Mouse (Mus musculus) MEL (cell line): ENCODE results near the gene Mboat1. TPM values are rescaled to one million over a fixed set of nuclear protein-coding genes. Genes with fewer than 3 reads are reported as not detected.
A peak's percentile ranks its signal among the peaks of the same experiment; 100 is the strongest.

ENCODE experiments used
- DNase-seq: peaks from one replicate; pipeline ENCODE4 v3.0.0; 2011; ENCODE audit warnings: low read depth, low spot score
- H3K27ac ChIP-seq: 2 replicates; pipeline ENCODE4 v1.5.1; 2012; ENCODE audit warnings: low read depth, mild to moderate bottlenecking, control low read depth, low read length, moderate library complexity; ENCODE audit not compliant: control insufficient read depth
- H3K27me3 ChIP-seq, 2 experiments: fragments of 150-350 bp in 1 of 2; sonication (generic) in 1 of 2; 2 replicates each; pipeline ENCODE4 v1.6.1; 2012; ENCODE audit warnings: low read length in 2 of 2, mild to moderate bottlenecking in 2 of 2, improper control_type of control experiment in 1 of 2, moderate library complexity in 1 of 2; ENCODE audit not compliant: insufficient read depth in 2 of 2, control insufficient read depth in 1 of 2
- H3K36me3 ChIP-seq, 2 experiments: 2 replicates each; pipeline ENCODE4 v1.6.1; 2012 to 2014; ENCODE audit warnings: low read length in 2 of 2, improper control_type of control experiment in 1 of 2, inconsistent platforms in 1 of 2, mild to moderate bottlenecking in 1 of 2; ENCODE audit not compliant: insufficient read depth in 2 of 2, control insufficient read depth in 1 of 2
- H3K4me1 ChIP-seq, 2 experiments: fragments of 150-350 bp in 1 of 2; sonication (generic) in 1 of 2; 2 replicates each; pipeline ENCODE4 v1.6.1; 2012; ENCODE audit warnings: low read length in 2 of 2, improper control_type of control experiment in 1 of 2, mild to moderate bottlenecking in 1 of 2; ENCODE audit not compliant: insufficient read depth in 2 of 2, control insufficient read depth in 1 of 2
- H3K4me3 ChIP-seq, 2 experiments: fragments of 150-350 bp in 1 of 2; sonication (generic) in 1 of 2; 2 replicates each; pipeline ENCODE4 v1.5.1; 2012; ENCODE audit warnings: low read depth in 2 of 2, low read length in 2 of 2, mild to moderate bottlenecking in 2 of 2, moderate library complexity in 2 of 2, control low read depth in 1 of 2, improper control_type of control experiment in 1 of 2; ENCODE audit not compliant: control insufficient read depth in 1 of 2, insufficient read depth in 1 of 2
- H3K79me2 ChIP-seq: 2 replicates; pipeline ENCODE4 v1.6.1; 2012; ENCODE audit warnings: mild to moderate bottlenecking, low read length, moderate library complexity; ENCODE audit not compliant: control insufficient read depth, poor library complexity, insufficient read depth
- H3K9ac ChIP-seq: 2 replicates; pipeline ENCODE4 v1.6.1; 2012; ENCODE audit warnings: low read depth, mild to moderate bottlenecking, control low read depth, low read length, moderate library complexity; ENCODE audit not compliant: control insufficient read depth, poor library complexity, severe bottlenecking
- H3K9me3 ChIP-seq: fragments of 150-350 bp; sonication (generic); replicated peaks from 2 replicates; pipeline ENCODE4 v1.6.1; 2012; ENCODE audit warnings: mild to moderate bottlenecking, low read length, improper control_type of control experiment, moderate library complexity; ENCODE audit not compliant: insufficient read depth
- CHD1 ChIP-seq: IDR thresholded peaks from 2 replicates; pipeline ENCODE4 v1.6.1; 2012; ENCODE audit warnings: low read depth, mild to moderate bottlenecking, inconsistent platforms, low read length, improper control_type of control experiment
- CHD2 ChIP-seq: IDR thresholded peaks from 2 replicates; pipeline ENCODE4 v1.6.1; 2011; ENCODE audit warnings: low read length, improper control_type of control experiment
- CTCF ChIP-seq, 3 experiments: IDR thresholded peaks in 2 of 3; conservative IDR thresholded peaks in 1 of 3; 2 replicates each; pipeline ENCODE4 v1.5.1; 2011 to 2012; ENCODE audit warnings: low read length in 3 of 3, low read depth in 2 of 3, mild to moderate bottlenecking in 2 of 3, improper control_type of control experiment in 1 of 3, inconsistent platforms in 1 of 3, mixed read lengths in 1 of 3, moderate library complexity in 1 of 3; ENCODE audit not compliant: control insufficient read depth in 1 of 3, insufficient read depth in 1 of 3, poor library complexity in 1 of 3, severe bottlenecking in 1 of 3
- E2F4 ChIP-seq: IDR thresholded peaks from 2 replicates; pipeline ENCODE4 v1.6.1; 2011; ENCODE audit warnings: low read depth, low read length, improper control_type of control experiment, borderline replicate concordance
- ETS1 ChIP-seq: IDR thresholded peaks from 2 replicates; pipeline ENCODE4 v1.6.1; 2012; ENCODE audit warnings: low read depth, mild to moderate bottlenecking, inconsistent platforms, low read length, improper control_type of control experiment, moderate library complexity
- GATA1 ChIP-seq: IDR thresholded peaks from 2 replicates; pipeline ENCODE4 v1.6.1; 2011; ENCODE audit warnings: low read depth, low read length, improper control_type of control experiment
- HCFC1 ChIP-seq: IDR thresholded peaks from 2 replicates; pipeline ENCODE4 v1.6.1; 2012; ENCODE audit warnings: low read depth, mild to moderate bottlenecking, inconsistent platforms, low read length, improper control_type of control experiment, moderate library complexity
- KAT2A ChIP-seq: conservative IDR thresholded peaks from 2 replicates; pipeline ENCODE4 v1.6.1; 2012; ENCODE audit warnings: low read depth, low read length, improper control_type of control experiment, inconsistent platforms
- MEF2A ChIP-seq: IDR thresholded peaks from 2 replicates; pipeline ENCODE4 v1.6.1; 2014; ENCODE audit warnings: low read depth, mild to moderate bottlenecking, inconsistent platforms, low read length, improper control_type of control experiment; ENCODE audit not compliant: poor library complexity, insufficient replicate concordance, severe bottlenecking; ENCODE audit errors: extremely low read depth
- POLR2AphosphoS5 ChIP-seq: IDR thresholded peaks from 2 replicates; pipeline ENCODE4 v1.6.1; 2012; ENCODE audit warnings: low read depth, borderline replicate concordance, mild to moderate bottlenecking, inconsistent platforms, low read length, moderate library complexity, mixed read lengths
- TBP ChIP-seq: IDR thresholded peaks from 2 replicates; pipeline ENCODE4 v1.8.0; 2011; ENCODE audit warnings: low read depth, low read length, improper control_type of control experiment
- USF1 ChIP-seq: IDR thresholded peaks from 2 replicates; pipeline ENCODE4 v1.6.1; 2014; ENCODE audit warnings: low read depth, mild to moderate bottlenecking, inconsistent platforms, low read length, improper control_type of control experiment, moderate library complexity
- ZC3H11A ChIP-seq: IDR thresholded peaks from 2 replicates; pipeline ENCODE4 v1.6.1; 2012; ENCODE audit warnings: low read depth, mild to moderate bottlenecking, inconsistent platforms, low read length, improper control_type of control experiment
- ZKSCAN1 ChIP-seq: IDR thresholded peaks from 2 replicates; pipeline ENCODE4 v1.6.1; 2012; ENCODE audit warnings: low read depth, mild to moderate bottlenecking, inconsistent platforms, low read length, improper control_type of control experiment, moderate library complexity
- ZNF384 ChIP-seq: IDR thresholded peaks from 2 replicates; pipeline ENCODE4 v1.6.1; 2012; ENCODE audit warnings: low read depth, mild to moderate bottlenecking, inconsistent platforms, low read length, improper control_type of control experiment
- polyA plus RNA-seq, 2 experiments: library from polyadenylated mRNA; stranded (reverse) in 1 of 2; unstranded in 1 of 2; fragments of >175 nt in 1 of 2; fragments of >200 nt in 1 of 2; gene quantifications; 2 replicates each; pipeline versions ENCODE4 v1.2.1 to v1.2.4; 2012; ENCODE audit warnings: low replicate concordance in 2 of 2, low read depth in 1 of 2; ENCODE audit not compliant: insufficient read length in 2 of 2, insufficient read depth in 1 of 2, missing spikeins in 1 of 2
- total RNA-seq: library from RNA; depleted of rRNA; stranded (reverse); fragments of 300-350 nt; gene quantifications from 2 replicates; pipeline ENCODE4 v1.2.3, GENCODE M21; 2012

Gene Mboat1
- total and polyA plus RNA-seq, 3 experiments, result 19.8 to 21.9 TPM; not detected in 1

DNA sequence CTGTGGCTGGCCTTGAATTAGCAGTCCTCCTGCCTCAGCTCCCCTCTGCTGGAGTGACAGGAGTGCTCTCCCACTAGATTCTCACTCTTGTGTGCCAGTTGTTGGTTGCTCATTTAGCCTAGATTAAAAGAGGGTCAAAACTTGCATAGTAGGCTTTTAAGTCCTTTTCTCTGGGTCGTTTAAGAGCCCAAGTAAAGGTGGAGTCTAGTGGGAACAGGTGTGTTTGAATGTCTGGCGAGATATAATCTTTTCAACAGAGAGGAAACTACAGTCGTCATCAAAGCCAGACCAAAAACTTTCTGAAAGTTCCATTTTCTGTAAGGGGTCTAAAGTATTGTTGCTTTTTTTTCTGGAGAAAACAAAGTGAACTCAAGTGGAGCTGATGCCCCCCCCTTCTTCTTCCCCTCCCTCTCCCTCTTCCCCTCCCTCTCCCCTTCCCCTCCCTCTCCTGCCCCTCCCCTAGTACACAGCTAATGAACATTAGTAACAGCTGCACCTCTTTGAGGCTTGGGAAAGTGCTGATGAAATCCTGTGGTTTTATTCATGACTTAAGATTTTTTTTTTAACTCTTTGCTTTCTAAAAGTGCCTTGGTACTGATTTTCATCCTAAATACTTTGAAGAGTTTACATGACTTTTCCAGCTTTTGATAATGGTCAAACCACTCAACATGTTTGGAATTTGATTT lies 55.9 kb downstream of the Mboat1 start:
- peak; percentile 17; the same call in 1 of the 2 replicates for TF ChIP-seq ZNF384
- TF ChIP-seq ETS1, result peak; percentile 70
- TF ChIP-seq MEF2A, result no peak
- TF ChIP-seq CHD1, result no peak
- Histone ChIP-seq H3K9me3 (no peaks in the 10 kb centered on the region), H3K4me1 (peaks cover 0 to 10% of the 10 kb centered on the region in 2 experiments; a peak in 3 of 4 replicates), H3K4me3 (no peak overlapping the region), H3K36me3 (peaks cover 0 to 8% of the 10 kb centered on the region in 2 experiments; a peak in 2 of 4 replicates), H3K79me2 (no peaks in the 10 kb centered on the region), H3K27ac (no peak overlapping the region), H3K27me3 (no peaks in the 10 kb centered on the region), H3K9ac (no peak overlapping the region)
- DNase-seq, result peak; percentile 23

DNA sequence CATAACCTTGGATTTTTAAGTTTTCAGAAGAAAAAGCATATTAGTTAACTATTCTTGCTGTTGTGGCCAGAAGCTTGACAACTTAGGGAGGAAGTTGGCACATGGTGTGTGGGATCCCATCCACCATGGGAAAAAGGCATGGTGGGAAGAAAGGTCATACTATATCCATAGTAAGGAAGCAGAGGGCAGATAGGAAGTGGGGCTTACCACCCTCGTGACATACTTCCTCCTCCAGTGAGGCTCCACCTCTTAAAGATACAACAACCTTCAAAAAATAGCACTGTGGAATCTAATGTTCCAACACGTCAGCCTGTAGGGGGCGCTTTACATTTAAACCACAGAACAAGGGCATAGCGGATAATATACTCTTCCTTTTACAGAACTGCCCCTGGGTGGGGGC lies 57.1 kb downstream of the Mboat1 start:
- no peak overlapping the region for H3K27ac ChIP-seq
- H3K4me1 ChIP-seq, result peaks cover under 1 to 20% of the 10 kb centered on the region in 2 experiments; a peak in 3 of 4 replicates
- no peak overlapping the region for H3K4me3 ChIP-seq
- H3K36me3 ChIP-seq, result peaks cover 0 to 12% of the 10 kb centered on the region in 2 experiments; a peak in 2 of 4 replicates
- H3K9ac ChIP-seq, result no peak overlapping the region
- H3K79me2 ChIP-seq, result no peaks in the 10 kb centered on the region
- TF ChIP-seq CTCF (IDR thresholded peaks at IDR 0.05 in 2 of 3, conservative IDR thresholded peaks at IDR 0.05 in 1 of 3; ENCODE audit: control insufficient read depth in 1 of 3, insufficient read depth in 1 of 3, low read depth in 2 of 3, low read length in 3 of 3, poor library complexity in 1 of 3, severe bottlenecking in 1 of 3) (peak in 1 of 3 experiments; percentile 12; a peak in 1 of 6 replicates), CHD2 (no peak)
- TF ChIP-seq, all 39 proteins: peak for 1
- DNase-seq, result peak; percentile 21
- Histone ChIP-seq H3K9me3 (no peaks in the 10 kb centered on the region), H3K27me3 (no peaks in the 10 kb centered on the region)

DNA sequence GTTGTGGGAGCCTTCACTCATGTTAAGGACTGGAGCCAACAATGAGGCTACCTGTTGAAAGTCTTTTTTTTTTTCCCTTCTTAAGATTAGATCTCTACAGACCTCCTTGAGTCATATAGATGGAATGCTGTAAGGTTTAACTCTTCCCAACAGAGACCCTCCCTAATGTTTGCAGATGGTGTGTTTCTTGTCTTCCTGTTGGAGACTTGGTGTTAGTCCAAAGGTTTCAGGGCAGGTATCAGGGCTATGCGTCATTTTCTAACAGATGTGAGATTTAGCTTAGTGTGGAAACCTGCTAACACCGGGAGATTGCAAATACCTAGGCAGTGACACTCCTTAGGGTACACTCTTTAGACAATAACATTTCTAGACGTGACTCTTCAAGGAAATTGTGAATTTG lies 58.5 kb downstream of the Mboat1 start:
- H3K4me1 ChIP-seq, result peaks cover 2 to 23% of the 10 kb centered on the region in 2 experiments; a peak in 3 of 4 replicates
- H3K9me3 ChIP-seq, result no peaks in the 10 kb centered on the region
- no peaks in the 10 kb centered on the region for H3K79me2 ChIP-seq
- H3K27ac ChIP-seq, result no peak overlapping the region
- no peaks in the 10 kb centered on the region for H3K27me3 ChIP-seq
- H3K36me3 ChIP-seq, result peaks cover 0 to 14% of the 10 kb centered on the region in 2 experiments; a peak in 2 of 4 replicates
- DNase-seq, result no peak
- H3K9ac ChIP-seq, result no peak overlapping the region
- no peak overlapping the region for H3K4me3 ChIP-seq
- no peak for TF ChIP-seq MEF2A
- no peak for TF ChIP-seq GATA1
- no peak for TF ChIP-seq TBP
- no peak for TF ChIP-seq POLR2AphosphoS5
- TF ChIP-seq E2F4, result no peak
- TF ChIP-seq USF1, result no peak
- no peak for TF ChIP-seq ZC3H11A
- no peak for TF ChIP-seq ZKSCAN1
- no peak for TF ChIP-seq HCFC1
- no peak for TF ChIP-seq ZNF384
- TF ChIP-seq KAT2A, result no peak
